Mouse (Mus musculus): ENCODE results near the gene Esrrg. TPM values are rescaled to one million over a fixed set of nuclear protein-coding genes. Genes with fewer than 3 reads are reported as not detected.

The Esrrg gene
- polyA plus RNA-seq (2012; ENCODE audit: insufficient read depth, insufficient read length, low replicate concordance, missing spikeins) = not detected in 2 replicates

DNA sequence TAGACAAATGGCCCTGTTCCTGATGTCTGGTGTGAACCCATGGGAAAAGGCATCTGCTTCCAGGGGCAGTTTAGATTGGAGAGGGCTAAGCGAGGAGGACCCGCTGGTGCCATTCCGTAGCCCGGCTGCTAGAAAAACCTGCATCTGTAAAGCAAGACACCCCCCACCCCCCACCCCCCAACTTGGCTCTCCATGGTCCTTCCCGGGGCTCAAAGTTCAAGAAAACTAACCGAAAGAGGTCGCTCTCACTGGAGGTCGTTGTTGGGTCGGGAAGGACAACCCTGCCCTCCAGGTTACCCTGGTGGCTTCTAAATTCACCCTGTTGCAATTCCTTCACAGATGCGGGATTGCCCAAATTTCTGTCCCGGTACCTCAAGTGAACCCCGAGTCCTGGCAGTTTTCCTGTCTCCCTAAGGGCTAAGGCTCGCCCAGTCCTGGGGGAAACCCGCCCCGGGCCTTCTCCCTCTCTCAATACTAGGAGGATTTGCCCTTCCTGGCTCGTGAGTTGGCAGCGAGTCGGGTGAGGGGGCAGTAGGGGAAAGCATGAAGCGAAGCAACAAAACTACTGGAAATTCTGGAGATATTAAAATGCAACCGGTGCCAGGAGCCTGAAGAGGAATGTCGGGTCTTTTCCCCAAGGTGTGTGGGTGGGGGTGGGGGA is at the start of gene Esrrg:
TSS of gene Esrrg (plus strand) at position 531 of the 661 bp plus-strand sequence.
- Histone ChIP-seq H3K4me1 (ENCODE audit: control insufficient read depth, insufficient read depth, low read length) (peaks cover 45% of the 10 kb centered on the region), H3K27ac (ENCODE audit: insufficient read depth, low read depth, low read length) (peak within 1 kb of the TSS; percentile 23; the same call in 1 of the 2 replicates), H3K4me3 (ENCODE audit: insufficient read depth, low read depth, low read length) (peak within 1 kb of the TSS; percentile 58)
- WGBS = 10% methylated on average over 21 of the region's 21 CpGs
- no peak for TF ChIP-seq POLR2A (IDR thresholded peaks at IDR 0.05; ENCODE audit: insufficient read depth, low read depth, low read length)
- TF ChIP-seq CTCF (IDR thresholded peaks at IDR 0.05; ENCODE audit: insufficient read depth, low read depth, low read length) = no peak

DNA sequence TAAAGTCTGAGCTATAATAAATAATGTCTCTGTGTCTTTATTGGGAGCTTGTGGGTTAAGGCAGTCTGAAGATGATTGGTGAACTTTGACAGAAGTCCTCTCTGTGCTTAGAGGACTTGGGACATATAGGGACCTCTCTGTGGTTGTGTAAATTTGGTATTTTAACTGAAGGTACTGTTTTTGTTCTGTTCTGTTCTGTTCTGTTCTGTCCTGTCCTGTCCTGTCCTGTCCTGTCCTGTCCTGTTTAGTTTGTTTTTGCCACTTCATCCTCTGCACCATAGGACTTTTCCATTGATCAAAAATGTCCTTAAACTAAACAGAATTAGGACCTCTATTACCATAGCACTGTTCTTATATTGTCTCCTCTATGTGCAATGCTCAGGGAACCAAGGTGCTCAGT is 24.6 kb upstream of the Esrrg start:
- TF ChIP-seq CTCF (IDR thresholded peaks at IDR 0.05; ENCODE audit: insufficient read depth, low read depth, low read length) (no peak), POLR2A (IDR thresholded peaks at IDR 0.05; ENCODE audit: insufficient read depth, low read depth, low read length) (no peak)
- H3K27ac ChIP-seq (ENCODE audit: insufficient read depth, low read depth, low read length) = no peak overlapping the region
- no peaks in the 10 kb centered on the region for H3K4me1 ChIP-seq (ENCODE audit: control insufficient read depth, insufficient read depth, low read length)
- no peak overlapping the region for H3K4me3 ChIP-seq (ENCODE audit: insufficient read depth, low read depth, low read length)

DNA sequence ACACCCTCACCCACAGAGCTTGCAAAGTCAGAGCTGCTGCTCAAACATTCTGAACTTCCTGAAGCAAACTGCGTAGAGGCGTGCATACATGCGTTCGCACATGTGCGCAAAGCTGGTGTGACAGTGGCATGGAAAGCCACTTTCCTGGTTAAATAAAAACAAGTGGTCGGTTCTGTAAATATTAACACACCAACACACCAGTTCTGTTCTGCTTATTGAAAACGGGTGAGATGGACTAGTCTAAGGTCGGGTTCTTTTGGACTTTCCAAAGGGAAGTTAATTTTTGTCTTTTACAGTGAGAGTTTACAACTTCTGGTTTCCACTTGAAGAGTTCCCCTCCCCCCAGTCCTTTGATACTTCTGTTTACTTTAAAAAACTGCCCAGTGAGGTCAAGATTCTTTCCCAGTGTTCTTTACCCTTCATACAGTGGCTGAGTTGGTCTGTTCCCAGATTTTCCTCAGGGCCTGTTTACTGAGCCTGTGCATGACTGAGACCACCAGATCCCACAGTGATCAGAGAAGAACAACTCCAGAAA is 22.0 kb upstream of the Esrrg start:
- H3K4me1 ChIP-seq (ENCODE audit: control insufficient read depth, insufficient read depth, low read length) = no peaks in the 10 kb centered on the region
- WGBS = 90% methylated on average over 8 of the region's 8 CpGs
- no peak overlapping the region for H3K4me3 ChIP-seq (ENCODE audit: insufficient read depth, low read depth, low read length)
- TF ChIP-seq CTCF (IDR thresholded peaks at IDR 0.05; ENCODE audit: insufficient read depth, low read depth, low read length) = no peak
- no peak for TF ChIP-seq POLR2A (IDR thresholded peaks at IDR 0.05; ENCODE audit: insufficient read depth, low read depth, low read length)
- no peak overlapping the region for H3K27ac ChIP-seq (ENCODE audit: insufficient read depth, low read depth, low read length)

DNA sequence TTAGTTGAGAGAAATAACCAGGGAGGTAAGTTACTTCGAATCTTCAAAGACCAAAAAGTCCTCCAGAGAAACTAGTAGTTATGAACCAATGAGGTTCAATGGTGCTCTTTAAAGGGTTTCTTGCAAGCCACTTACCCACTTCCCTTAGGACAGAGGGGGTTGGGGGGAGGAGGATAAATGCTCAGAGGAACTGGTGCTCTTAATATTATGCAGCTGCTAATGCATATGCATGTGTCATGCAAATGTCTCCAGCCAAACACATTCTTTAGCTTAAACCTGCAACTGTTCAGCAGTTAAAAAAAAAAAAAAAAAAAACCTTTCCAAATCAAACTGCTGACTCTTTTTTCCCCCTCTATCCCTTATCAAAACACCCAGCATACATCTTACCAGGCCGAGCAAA is 5.6 kb upstream of the Esrrg start:
- 82% methylated on average over 2 of the region's 2 CpGs for WGBS
- TF ChIP-seq CTCF (IDR thresholded peaks at IDR 0.05; ENCODE audit: insufficient read depth, low read depth, low read length) = no peak
- no peak for TF ChIP-seq POLR2A (IDR thresholded peaks at IDR 0.05; ENCODE audit: insufficient read depth, low read depth, low read length)

DNA sequence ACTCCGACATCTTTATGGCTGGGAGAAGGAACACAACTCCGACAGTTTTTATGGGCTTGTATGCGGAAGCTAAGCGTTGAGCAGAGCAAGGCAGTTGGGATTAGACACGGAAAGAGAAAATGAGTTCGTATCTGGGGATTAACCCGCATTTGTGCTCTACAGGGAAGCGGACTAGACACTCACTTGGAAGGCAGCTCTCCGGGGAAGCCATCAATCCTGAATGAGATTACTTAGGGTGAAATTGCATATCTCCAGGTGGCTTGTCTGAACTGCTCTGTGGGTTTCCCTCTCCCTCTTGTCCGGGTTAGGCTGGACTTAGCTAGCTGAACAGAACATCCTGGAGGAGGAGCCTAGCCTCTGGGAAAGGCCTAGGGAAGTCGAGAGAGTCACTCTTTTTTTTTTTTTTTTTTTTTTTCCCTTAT is 4.5 kb upstream of the Esrrg start:
- Histone ChIP-seq H3K4me3 (ENCODE audit: insufficient read depth, low read depth, low read length) (no peak overlapping the region), H3K27ac (ENCODE audit: insufficient read depth, low read depth, low read length) (no peak overlapping the region), H3K4me1 (ENCODE audit: control insufficient read depth, insufficient read depth, low read length) (peaks cover 36% of the 10 kb centered on the region)
- no peak for TF ChIP-seq CTCF (IDR thresholded peaks at IDR 0.05; ENCODE audit: insufficient read depth, low read depth, low read length)
- no peak for TF ChIP-seq POLR2A (IDR thresholded peaks at IDR 0.05; ENCODE audit: insufficient read depth, low read depth, low read length)
- 55% methylated on average over 11 of the region's 11 CpGs for WGBS

More for the DNA sequence above, 5.6 kb upstream of the Esrrg start:
- Histone ChIP-seq H3K4me1 (ENCODE audit: control insufficient read depth, insufficient read depth, low read length) (peaks cover 25% of the 10 kb centered on the region), H3K4me3 (ENCODE audit: insufficient read depth, low read depth, low read length) (no peak overlapping the region), H3K27ac (ENCODE audit: insufficient read depth, low read depth, low read length) (no peak overlapping the region)

DNA sequence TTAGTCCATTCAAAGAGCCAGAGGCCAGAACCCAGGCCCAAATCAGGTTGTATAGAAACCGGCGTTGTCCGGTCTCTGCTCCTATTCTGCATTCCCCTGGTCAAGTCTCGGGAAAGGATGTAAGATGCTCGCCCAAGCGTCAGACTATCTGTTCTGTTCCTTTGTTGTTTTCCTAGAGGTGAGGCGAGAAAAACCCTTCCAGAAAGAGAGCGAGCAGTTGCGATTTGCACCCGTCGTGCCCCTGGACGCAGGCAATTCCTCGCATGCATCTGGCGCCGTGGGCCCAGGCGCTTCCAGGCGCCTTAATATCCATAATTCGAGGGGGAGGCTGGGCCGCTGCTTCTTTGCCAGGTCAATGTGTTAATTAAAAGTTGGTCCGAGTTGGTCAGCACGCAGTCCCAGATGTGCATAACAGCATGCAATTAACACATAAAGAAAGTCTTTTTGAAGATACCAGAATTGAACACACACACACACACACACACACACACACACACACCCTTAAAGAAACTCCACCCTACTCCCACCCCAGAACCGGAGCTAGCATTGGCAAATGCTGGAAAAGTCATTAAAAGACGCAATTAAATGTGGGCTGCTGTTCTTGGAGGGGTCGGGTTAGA is 3.8 kb upstream of the Esrrg start:
- Histone ChIP-seq H3K4me3 (ENCODE audit: insufficient read depth, low read depth, low read length) (no peak overlapping the region), H3K4me1 (ENCODE audit: control insufficient read depth, insufficient read depth, low read length) (peaks cover 44% of the 10 kb centered on the region), H3K27ac (ENCODE audit: insufficient read depth, low read depth, low read length) (no peak overlapping the region)
- TF ChIP-seq POLR2A (IDR thresholded peaks at IDR 0.05; ENCODE audit: insufficient read depth, low read depth, low read length) = no peak
- TF ChIP-seq CTCF (IDR thresholded peaks at IDR 0.05; ENCODE audit: insufficient read depth, low read depth, low read length) = no peak
- 51% methylated on average over 24 of the region's 24 CpGs for WGBS

DNA sequence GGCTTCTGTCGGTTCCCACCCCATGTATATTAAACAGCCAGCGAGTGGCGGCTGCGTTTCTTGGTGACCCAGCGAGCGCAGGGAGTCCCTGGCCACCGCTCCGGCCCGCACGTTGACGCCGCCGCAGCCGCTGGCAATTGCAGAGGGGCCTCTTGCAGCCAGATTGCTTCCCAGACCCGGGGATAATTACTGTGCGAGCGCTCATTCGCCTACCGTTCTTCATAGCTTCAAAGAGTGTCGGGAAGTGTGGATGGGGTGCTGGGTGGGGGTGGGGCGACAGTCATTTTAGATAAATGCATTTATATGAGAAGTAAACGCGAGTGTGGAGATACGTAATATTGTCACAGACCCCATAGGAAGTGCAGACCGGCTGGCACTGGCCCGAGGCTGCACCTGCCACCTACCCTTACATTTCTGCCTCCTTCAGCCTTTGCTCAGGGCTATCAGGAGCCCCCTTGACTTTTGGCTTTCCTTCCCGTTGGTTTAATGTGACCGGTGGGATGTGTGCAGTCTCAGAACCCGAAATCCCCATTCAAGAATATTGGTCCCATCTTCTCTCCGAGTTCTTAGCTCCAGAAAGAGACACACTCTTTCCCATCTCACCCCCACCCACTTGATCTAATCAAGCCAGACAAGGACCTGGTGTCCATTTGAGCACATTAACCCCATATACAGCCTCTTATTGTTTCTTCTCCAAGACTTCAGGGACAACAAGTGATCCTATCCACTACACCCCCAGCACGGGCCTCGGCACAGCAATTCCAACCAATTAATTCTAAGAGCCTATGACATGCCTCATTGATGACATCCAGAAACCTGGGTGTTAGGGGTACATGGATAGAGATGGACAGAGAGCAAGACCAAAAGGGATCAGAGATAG is 3.0 kb upstream of the Esrrg start:
- TF ChIP-seq CTCF (IDR thresholded peaks at IDR 0.05; ENCODE audit: insufficient read depth, low read depth, low read length) (no peak), POLR2A (IDR thresholded peaks at IDR 0.05; ENCODE audit: insufficient read depth, low read depth, low read length) (no peak)
- 11% methylated on average over 32 of the region's 32 CpGs for WGBS
- H3K4me3 ChIP-seq (ENCODE audit: insufficient read depth, low read depth, low read length) = peak overlapping the region; percentile 19; the same call in 1 of the 2 replicates

DNA sequence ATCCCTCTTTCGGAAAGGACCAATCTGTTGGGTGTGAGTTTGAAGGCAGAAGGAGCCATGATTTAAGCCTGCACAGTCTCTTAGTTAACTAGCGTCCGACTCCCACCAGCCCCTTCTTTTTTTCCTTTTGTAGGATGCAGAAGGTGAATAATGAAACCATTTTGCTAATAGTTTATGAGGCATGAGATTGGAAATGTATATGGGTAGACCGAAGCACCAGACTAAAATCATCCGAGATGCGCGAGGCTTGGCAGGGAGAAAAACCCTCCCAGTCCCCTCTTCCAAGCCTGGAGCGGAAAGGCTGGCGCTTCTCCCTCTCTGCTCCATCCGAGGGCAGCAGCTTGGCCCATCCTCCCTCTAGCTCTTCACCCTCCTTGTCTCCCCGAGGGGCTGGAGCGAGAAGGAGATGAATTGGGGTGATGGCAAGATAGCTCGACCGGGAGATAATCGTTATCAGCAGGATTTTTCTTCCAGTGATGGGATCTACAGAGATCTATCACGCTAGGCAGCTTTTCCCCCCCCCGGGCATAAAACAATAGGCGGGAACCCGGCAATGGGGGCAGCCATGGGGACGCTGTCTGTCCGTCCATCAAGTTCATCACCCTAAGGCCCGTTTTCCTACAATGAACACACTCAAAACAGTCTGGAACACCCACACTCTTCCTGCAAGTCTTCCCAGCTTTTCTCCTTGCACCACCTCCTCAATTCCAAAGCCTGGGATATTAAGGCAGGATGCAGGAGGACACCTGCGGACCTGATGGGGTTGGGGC is 2.1 kb upstream of the Esrrg start:
- TF ChIP-seq CTCF (IDR thresholded peaks at IDR 0.05; ENCODE audit: insufficient read depth, low read depth, low read length) (no peak), POLR2A (IDR thresholded peaks at IDR 0.05; ENCODE audit: insufficient read depth, low read depth, low read length) (no peak)
- 19% methylated on average over 23 of the region's 23 CpGs for WGBS

More for the DNA sequence above, 3.0 kb upstream of the Esrrg start:
- Histone ChIP-seq H3K4me1 (ENCODE audit: control insufficient read depth, insufficient read depth, low read length) (peaks cover 45% of the 10 kb centered on the region), H3K27ac (ENCODE audit: insufficient read depth, low read depth, low read length) (no peak overlapping the region)

More for the DNA sequence above, 2.1 kb upstream of the Esrrg start:
- peaks cover 45% of the 10 kb centered on the region for H3K4me1 ChIP-seq (ENCODE audit: control insufficient read depth, insufficient read depth, low read length)
- H3K27ac ChIP-seq (ENCODE audit: insufficient read depth, low read depth, low read length) = no peak overlapping the region
- H3K4me3 ChIP-seq (ENCODE audit: insufficient read depth, low read depth, low read length) = no peak overlapping the region
